Mouse (Mus musculus) forebrain, postnatal 0 days (tissue): ENCODE measurements at regions not wholly inside any gene's neighbourhood (a gene's known extent, or its start where the extent isn't known, plus 50 kb on each side); places are given as distances from the start of the nearest gene placed in this dataset.

Experiments used
- ATAC-seq: fragments of 200-750 bp; cut with Nextera tagmentation; 2 replicates; pipeline ENCODE4 v1.8.0; 2017; ENCODE audit warnings: mild to moderate bottlenecking, moderate library complexity
- DNase-seq: peaks from one replicate; pipeline ENCODE4 v3.0.0-alpha.2; 2015
- H3K27ac ChIP-seq: fragments of 300-500 bp; sonication (generic); 2 replicates; pipeline ENCODE4 v1.5.1; 2014; ENCODE audit warnings: low read depth, mild to moderate bottlenecking, antibody characterized with exemption, low read length, moderate library complexity, mixed read lengths
- H3K27me3 ChIP-seq: fragments of 300-500 bp; sonication (generic); 2 replicates; pipeline ENCODE4 v1.6.1; 2014; ENCODE audit warnings: mild to moderate bottlenecking, low read length, mixed read lengths; ENCODE audit not compliant: insufficient read depth
- H3K36me3 ChIP-seq: fragments of 300-500 bp; sonication (generic); 2 replicates; pipeline ENCODE4 v1.6.1; 2014; ENCODE audit warnings: mild to moderate bottlenecking, moderate library complexity; ENCODE audit not compliant: insufficient read depth
- H3K4me1 ChIP-seq: fragments of 300-500 bp; sonication (generic); 2 replicates; pipeline ENCODE4 v1.6.1; 2014; ENCODE audit warnings: antibody characterized with exemption; ENCODE audit not compliant: insufficient read depth
- H3K4me2 ChIP-seq: fragments of 300-500 bp; sonication (generic); 2 replicates; pipeline ENCODE4 v1.6.1; 2014; ENCODE audit warnings: low read depth, mild to moderate bottlenecking, moderate library complexity
- H3K4me3 ChIP-seq: fragments of 300-500 bp; sonication (generic); 2 replicates; pipeline ENCODE4 v1.5.1; 2014; ENCODE audit warnings: low read depth, low read length, mixed read lengths
- H3K9ac ChIP-seq: fragments of 300-500 bp; sonication (generic); 2 replicates; pipeline ENCODE4 v1.6.1; 2014; ENCODE audit warnings: mild to moderate bottlenecking
- H3K9me3 ChIP-seq: fragments of 300-500 bp; sonication (generic); 2 replicates; pipeline ENCODE4 v1.6.1; 2016; ENCODE audit warnings: low read length
- CTCF ChIP-seq: sonication (generic); IDR thresholded peaks from 2 replicates; pipeline ENCODE4 v1.5.1; 2016; ENCODE audit warnings: antibody characterized with exemption, control low read depth, low read depth
- WGBS: fragments of 180-500 bp; shearing (Covaris S2); extraction: QIAGEN DNeasy Blood & Tissue Kit; methylation state at CpG from one replicate; pipeline ENCODE4 v1.1.7; 2014; 5-methylcytosine and 5-hydroxymethylcytosine counted together

DNA sequence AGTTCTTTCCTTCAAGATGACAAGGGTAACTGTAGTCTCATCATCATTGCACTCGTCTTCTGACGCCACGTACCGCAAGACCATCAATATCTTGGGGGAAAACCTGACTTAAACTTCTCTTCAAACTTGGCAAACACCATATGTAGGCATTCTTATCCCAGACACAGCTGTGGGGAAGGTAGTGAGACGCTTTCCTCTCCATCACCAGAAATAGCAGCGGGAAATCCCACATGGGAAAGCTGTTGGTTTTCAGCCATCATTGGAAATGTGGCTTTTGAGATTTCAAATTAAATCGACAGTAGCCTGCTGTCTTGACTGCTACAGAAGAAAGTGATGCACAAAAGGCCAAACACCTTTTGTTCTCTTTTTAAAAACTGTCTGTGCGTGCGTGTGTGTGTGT, 322.4 kb downstream of the Chl1 start:
- Histone ChIP-seq H3K9ac (no peak overlapping the region), H3K4me3 (no peak overlapping the region), H3K4me2 (no peak overlapping the region), H3K9me3 (no peaks in the 10 kb centered on the region), H3K27me3 (no peaks in the 10 kb centered on the region), H3K27ac (no peak overlapping the region), H3K4me1 (no peaks in the 10 kb centered on the region), H3K36me3 (no peaks in the 10 kb centered on the region)
- 72% methylated on average over 9 of the region's 9 CpGs for WGBS
- DNase-seq (no peak), ATAC-seq (no peak)
- TF ChIP-seq CTCF: no peak

DNA sequence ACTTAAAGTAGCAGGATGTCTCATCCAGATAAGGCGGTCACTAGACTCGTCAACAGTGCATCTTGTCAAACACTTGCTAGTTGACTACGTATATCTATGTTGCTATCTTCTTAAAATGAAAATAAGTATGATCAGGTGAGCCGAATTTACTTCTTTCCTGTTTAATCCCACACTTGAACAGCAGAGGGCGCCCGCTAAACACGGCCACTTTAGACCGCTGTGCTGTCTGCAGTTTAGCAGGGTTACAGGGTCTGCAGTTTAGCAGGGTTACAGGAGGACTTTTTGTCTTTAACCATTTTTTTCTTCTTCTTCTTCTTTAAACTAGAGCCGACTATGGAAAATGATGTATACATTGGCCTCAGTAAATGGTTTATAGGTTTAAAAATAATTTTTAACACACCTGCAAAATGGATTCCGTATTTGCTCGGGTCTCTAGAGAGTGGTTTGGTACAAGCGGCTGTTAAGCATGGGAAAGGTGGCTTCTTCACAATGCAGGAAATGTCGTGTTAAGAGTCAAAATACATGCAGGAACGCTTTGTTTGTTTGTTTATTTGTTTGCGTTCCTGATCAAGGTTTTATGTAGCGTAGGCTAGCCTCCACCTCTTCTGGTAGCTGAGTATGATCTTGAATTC, 323.2 kb downstream of the Chl1 start:
- 47% methylated on average over 16 of the region's 16 CpGs for WGBS
- Histone ChIP-seq H3K9ac (no peak overlapping the region), H3K4me1 (no peaks in the 10 kb centered on the region), H3K4me2 (no peak overlapping the region), H3K4me3 (no peak overlapping the region), H3K9me3 (no peaks in the 10 kb centered on the region), H3K27ac (no peak overlapping the region), H3K27me3 (no peaks in the 10 kb centered on the region), H3K36me3 (no peaks in the 10 kb centered on the region)
- ATAC-seq: peak; percentile 73
- DNase-seq: peak; percentile 83
- TF ChIP-seq CTCF: peak; percentile 89

GRCm38 (mm10) chr6:103834726-103835229, 324.4 kb downstream of the Chl1 start:
- DNase-seq (no peak), ATAC-seq (no peak)
- Histone ChIP-seq H3K27me3 (no peaks in the 10 kb centered on the region), H3K36me3 (no peaks in the 10 kb centered on the region), H3K4me3 (no peak overlapping the region), H3K9ac (no peak overlapping the region), H3K9me3 (no peaks in the 10 kb centered on the region), H3K27ac (no peak overlapping the region), H3K4me1 (no peaks in the 10 kb centered on the region), H3K4me2 (no peak overlapping the region)
- 74% methylated on average over 8 of the region's 8 CpGs for WGBS
- no peak for TF ChIP-seq CTCF

DNA sequence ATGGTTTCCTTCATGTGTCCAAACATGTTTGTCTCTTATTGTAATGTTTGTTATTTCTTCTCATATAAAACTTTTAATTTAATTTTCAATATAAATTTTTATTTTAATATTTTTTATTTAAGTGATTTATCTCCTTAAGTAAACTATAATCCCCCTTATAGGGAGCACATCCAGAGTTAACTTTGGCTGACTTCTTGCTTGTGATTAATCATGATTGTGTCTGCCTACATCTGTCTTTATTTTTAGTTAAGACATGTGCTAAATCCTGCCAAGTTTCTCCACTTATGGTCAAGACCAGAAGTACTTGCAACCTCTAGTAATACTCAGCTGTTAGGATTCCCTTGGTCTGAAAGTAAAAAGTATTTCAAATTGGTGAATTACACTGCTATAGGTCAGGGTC, 349.4 kb downstream of the Chl1 start:
- Histone ChIP-seq H3K27me3 (no peaks in the 10 kb centered on the region), H3K9ac (no peak overlapping the region), H3K4me1 (no peaks in the 10 kb centered on the region), H3K27ac (no peak overlapping the region), H3K4me3 (no peak overlapping the region), H3K9me3 (no peaks in the 10 kb centered on the region), H3K36me3 (no peaks in the 10 kb centered on the region), H3K4me2 (no peak overlapping the region)
- ATAC-seq: no peak
- TF ChIP-seq CTCF: no peak
- no peak for DNase-seq

DNA sequence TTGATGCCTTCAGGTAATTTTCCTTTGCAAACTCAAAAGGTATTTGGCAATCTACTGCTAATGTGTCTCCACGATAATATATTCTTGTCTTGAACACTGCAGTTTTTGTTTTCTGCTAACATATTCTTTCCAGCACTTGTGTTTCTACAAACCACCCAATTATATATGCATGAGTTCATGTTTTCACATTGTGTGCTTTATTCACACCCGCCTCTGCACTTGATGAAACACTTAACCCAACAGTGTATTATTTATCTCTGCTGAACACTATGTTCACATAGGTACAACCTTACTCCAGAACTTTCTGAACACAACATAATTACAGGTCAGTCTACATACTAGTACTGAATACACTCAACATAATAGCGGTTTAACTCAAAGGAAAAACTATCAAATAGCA, 383.1 kb downstream of the Chl1 start:
- H3K4me2 ChIP-seq: no peak overlapping the region
- H3K36me3 ChIP-seq: no peaks in the 10 kb centered on the region
- no peak for TF ChIP-seq CTCF
- WGBS: 32% methylated on average over 3 of the region's 3 CpGs
- H3K9ac ChIP-seq: no peak overlapping the region
- H3K4me3 ChIP-seq: no peak overlapping the region
- no peaks in the 10 kb centered on the region for H3K9me3 ChIP-seq
- H3K4me1 ChIP-seq: no peaks in the 10 kb centered on the region
- ATAC-seq (no peak), DNase-seq (no peak)
- no peak overlapping the region for H3K27ac ChIP-seq
- H3K27me3 ChIP-seq: no peaks in the 10 kb centered on the region

DNA sequence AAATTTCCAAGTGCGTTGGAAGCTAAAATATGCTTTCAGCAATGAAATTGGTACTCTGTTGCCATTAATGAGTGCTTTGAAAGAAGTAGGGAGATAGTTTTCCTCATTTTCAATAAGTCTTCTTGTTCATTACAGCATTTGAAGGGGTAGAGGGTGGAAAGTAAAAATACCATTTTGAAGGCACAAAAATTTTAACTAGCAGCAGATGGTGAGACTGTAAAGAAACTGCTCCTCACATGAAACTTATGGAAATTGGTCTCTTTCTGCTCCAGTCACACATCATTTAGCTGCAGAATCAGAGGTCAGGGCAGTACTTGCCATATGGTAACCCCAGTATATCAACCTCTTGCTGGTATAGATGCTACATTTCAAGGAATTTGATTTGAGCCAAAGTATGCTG, 414.1 kb downstream of the Chl1 start:
- ATAC-seq: peak; percentile 18; the same call in 1 of the 2 replicates
- Histone ChIP-seq H3K4me3 (no peak overlapping the region), H3K27ac (no peak overlapping the region), H3K4me1 (no peaks in the 10 kb centered on the region), H3K36me3 (no peaks in the 10 kb centered on the region), H3K9me3 (no peaks in the 10 kb centered on the region), H3K4me2 (no peak overlapping the region), H3K9ac (no peak overlapping the region), H3K27me3 (no peaks in the 10 kb centered on the region)
- TF ChIP-seq CTCF: no peak
- peak; percentile 18 for DNase-seq
- WGBS: 63% methylated on average over 1 of the region's 1 CpGs

- TF ChIP-seq CTCF: no peak
- ATAC-seq (no peak), DNase-seq (no peak)
- no peak overlapping the region for H3K9ac ChIP-seq
- H3K9me3 ChIP-seq: no peaks in the 10 kb centered on the region
- no peak overlapping the region for H3K27ac ChIP-seq
- no peak overlapping the region for H3K4me3 ChIP-seq
- no peak overlapping the region for H3K4me2 ChIP-seq
- H3K4me1 ChIP-seq: no peaks in the 10 kb centered on the region
- H3K27me3 ChIP-seq: no peaks in the 10 kb centered on the region
- H3K36me3 ChIP-seq: no peaks in the 10 kb centered on the region
- 74% methylated on average over 3 of the region's 3 CpGs for WGBS
Measured at GRCm38 (mm10) chr6:103927094-103927493, 416.7 kb downstream of the Chl1 start.
